Mouse (Mus musculus): ENCODE measurements around the gene Dpm3. TPM values are rescaled to one million over a fixed set of nuclear protein-coding genes. Genes with fewer than 3 reads are reported as not detected.
A peak's percentile ranks its signal among the peaks of the same experiment; 100 is the strongest.

The Dpm3 gene
- 63.2 and 73.2 TPM in 2 replicates for polyA plus RNA-seq (2015; fragmentation: Nextera tagmentation; extraction: Ambion mirVana)

GRCm38 (mm10) chr3:89259076-89259475 is at the start of gene Dpm3:
Dpm3 (plus strand) TSS chr3:89259358.
- WGBS (ENCODE audit: insufficient replicate concordance), result 52% methylated on average over 7 of the region's 7 CpGs
- H3K9ac ChIP-seq (replicated peaks), result no peak within 1 kb of the TSS
- no peak for ATAC-seq

GRCm38 (mm10) chr3:89209731-89210130 is 49.4 kb upstream of the Dpm3 start:
- Histone ChIP-seq H3K36me3 (replicated peaks; ENCODE audit: insufficient read depth, low read length) (peaks cover 53% of the 10 kb centered on the region), H3K27ac (ENCODE audit: low read depth) (no peak overlapping the region), H3K4me1 (ENCODE audit: insufficient read depth) (peaks cover 9% of the 10 kb centered on the region), H3K4me3 (ENCODE audit: low read depth, low read length) (no peak overlapping the region), H3K4me2 (ENCODE audit: low read depth, low read length) (no peak overlapping the region), H3K9ac (replicated peaks) (no peak overlapping the region), H3K27me3 (ENCODE audit: insufficient read depth, low read length) (no peaks in the 10 kb centered on the region), H3K9me3 (ENCODE audit: low read length) (no peaks in the 10 kb centered on the region)
- ATAC-seq (no peak), DNase-seq (no peak)
- 91% methylated on average over 7 of the region's 7 CpGs for WGBS (ENCODE audit: insufficient replicate concordance)
- TF ChIP-seq CTCF (IDR thresholded peaks at IDR 0.05; ENCODE audit: low read depth), result no peak
- no peak for TF ChIP-seq EP300 (IDR thresholded peaks at IDR 0.05; ENCODE audit: low read depth)

More at GRCm38 (mm10) chr3:89259076-89259475, at the start of gene Dpm3:
- H3K36me3 ChIP-seq (replicated peaks; ENCODE audit: insufficient read depth, low read length), result no peaks in the 10 kb centered on the region
- no peak for DNase-seq
- no peak within 1 kb of the TSS for H3K4me2 ChIP-seq (ENCODE audit: low read depth, low read length)
- H3K4me3 ChIP-seq (ENCODE audit: low read depth, low read length), result no peak within 1 kb of the TSS
- no peaks in the 10 kb centered on the region for H3K9me3 ChIP-seq (ENCODE audit: low read length)
- H3K27me3 ChIP-seq (ENCODE audit: insufficient read depth, low read length), result no peaks in the 10 kb centered on the region
- TF ChIP-seq EP300 (IDR thresholded peaks at IDR 0.05; ENCODE audit: low read depth) (no peak), CTCF (IDR thresholded peaks at IDR 0.05; ENCODE audit: low read depth) (no peak)
- H3K27ac ChIP-seq (ENCODE audit: low read depth), result no peak within 1 kb of the TSS
- H3K4me1 ChIP-seq (ENCODE audit: insufficient read depth), result no peaks in the 10 kb centered on the region

- peaks cover 2% of the 10 kb centered on the region; the same call in 1 of the 2 replicates for H3K27me3 ChIP-seq (ENCODE audit: insufficient read depth, low read length)
- no peak for TF ChIP-seq CTCF (IDR thresholded peaks at IDR 0.05; ENCODE audit: low read depth)
- no peak for TF ChIP-seq EP300 (IDR thresholded peaks at IDR 0.05; ENCODE audit: low read depth)
- ATAC-seq, result no peak
- H3K4me2 ChIP-seq (ENCODE audit: low read depth, low read length), result no peak overlapping the region
- DNase-seq, result no peak
- no peak overlapping the region for H3K9ac ChIP-seq (replicated peaks)
- H3K4me3 ChIP-seq (ENCODE audit: low read depth, low read length), result no peak overlapping the region
- peaks cover 12% of the 10 kb centered on the region for H3K4me1 ChIP-seq (ENCODE audit: insufficient read depth)
- no peaks in the 10 kb centered on the region for H3K9me3 ChIP-seq (ENCODE audit: low read length)
- peaks cover 50% of the 10 kb centered on the region for H3K36me3 ChIP-seq (replicated peaks; ENCODE audit: insufficient read depth, low read length)
- WGBS (ENCODE audit: insufficient replicate concordance), result 69% methylated on average over 13 of the region's 13 CpGs
- no peak overlapping the region for H3K27ac ChIP-seq (ENCODE audit: low read depth)
Measured at GRCm38 (mm10) chr3:89210162-89210561, 49.0 kb upstream of the Dpm3 start.

- Histone ChIP-seq H3K9ac (replicated peaks) (no peak overlapping the region), H3K36me3 (replicated peaks; ENCODE audit: insufficient read depth, low read length) (peaks cover 45% of the 10 kb centered on the region), H3K4me1 (ENCODE audit: insufficient read depth) (peaks cover 12% of the 10 kb centered on the region), H3K9me3 (ENCODE audit: low read length) (no peaks in the 10 kb centered on the region), H3K4me3 (ENCODE audit: low read depth, low read length) (no peak overlapping the region), H3K27ac (ENCODE audit: low read depth) (no peak overlapping the region), H3K27me3 (ENCODE audit: insufficient read depth, low read length) (peaks cover 8% of the 10 kb centered on the region; the same call in 1 of the 2 replicates), H3K4me2 (ENCODE audit: low read depth, low read length) (no peak overlapping the region)
- ATAC-seq (no peak), DNase-seq (no peak)
- WGBS (ENCODE audit: insufficient replicate concordance), result 61% methylated on average over 7 of the region's 7 CpGs
- TF ChIP-seq EP300 (IDR thresholded peaks at IDR 0.05; ENCODE audit: low read depth), result no peak
- no peak for TF ChIP-seq CTCF (IDR thresholded peaks at IDR 0.05; ENCODE audit: low read depth)
Measured at GRCm38 (mm10) chr3:89210731-89211130, 48.4 kb upstream of the Dpm3 start.

GRCm38 (mm10) chr3:89213803-89214530 is 45.2 kb upstream of the Dpm3 start:
- under 1% methylated on average over 65 of the region's 69 CpGs for WGBS (ENCODE audit: insufficient replicate concordance)
- Histone ChIP-seq H3K9me3 (ENCODE audit: low read length) (no peaks in the 10 kb centered on the region), H3K9ac (replicated peaks) (peak overlapping the region; percentile 57), H3K27me3 (ENCODE audit: insufficient read depth, low read length) (peaks cover 8% of the 10 kb centered on the region; the same call in 1 of the 2 replicates), H3K27ac (ENCODE audit: low read depth) (peak overlapping the region; percentile 66), H3K4me2 (ENCODE audit: low read depth, low read length) (peak overlapping the region; percentile 92), H3K4me3 (ENCODE audit: low read depth, low read length) (peak overlapping the region; percentile 62), H3K36me3 (replicated peaks; ENCODE audit: insufficient read depth, low read length) (peaks cover 13% of the 10 kb centered on the region), H3K4me1 (ENCODE audit: insufficient read depth) (peaks cover 12% of the 10 kb centered on the region)
- no peak for TF ChIP-seq CTCF (IDR thresholded peaks at IDR 0.05; ENCODE audit: low read depth)
- TF ChIP-seq EP300 (IDR thresholded peaks at IDR 0.05; ENCODE audit: low read depth), result no peak
- ATAC-seq (peak; percentile 87), DNase-seq (peak; percentile 91)

- Histone ChIP-seq H3K4me1 (ENCODE audit: insufficient read depth) (peaks cover 12% of the 10 kb centered on the region), H3K36me3 (replicated peaks; ENCODE audit: insufficient read depth, low read length) (peaks cover 5% of the 10 kb centered on the region; the same call in 1 of the 2 replicates), H3K9ac (replicated peaks) (peak within 1 kb of the TSS; percentile 57), H3K4me2 (ENCODE audit: low read depth, low read length) (peak within 1 kb of the TSS; percentile 92), H3K27ac (ENCODE audit: low read depth) (peak within 1 kb of the TSS; percentile 66), H3K9me3 (ENCODE audit: low read length) (no peaks in the 10 kb centered on the region), H3K27me3 (ENCODE audit: insufficient read depth, low read length) (peaks cover 8% of the 10 kb centered on the region; the same call in 1 of the 2 replicates), H3K4me3 (ENCODE audit: low read depth, low read length) (peak within 1 kb of the TSS; percentile 62)
- ATAC-seq (no peak), DNase-seq (no peak)
- WGBS (ENCODE audit: insufficient replicate concordance), result 4% methylated on average over 18 of the region's 19 CpGs
- TF ChIP-seq CTCF (IDR thresholded peaks at IDR 0.05; ENCODE audit: low read depth), result no peak
- no peak for TF ChIP-seq EP300 (IDR thresholded peaks at IDR 0.05; ENCODE audit: low read depth)
Measured at GRCm38 (mm10) chr3:89214681-89215411, 44.3 kb upstream of the Dpm3 start, which contains the start of gene Thbs3. Thbs3 (plus strand) TSS chr3:89215180.

Measured in liver, postnatal 0 days (tissue).